Mouse (Mus musculus) B cell, adult 67 days (primary cell): ENCODE data around the gene Vmn1r181. TPM values are rescaled to one million over a fixed set of nuclear protein-coding genes. Genes with fewer than 3 reads are reported as not detected.

Source experiments
- total RNA-seq, 2 experiments: library from RNA; stranded (reverse); gene quantifications; 4 replicates each; pipeline ENCODE4 v1.2.4; 2023

Vmn1r181 gene
- total RNA-seq: not detected

GRCm38 (mm10) chr7:23974315-23974714 lies at the start of gene Vmn1r181:
Gene Vmn1r181 (plus strand): TSS chr7:23974615.

GRCm38 (mm10) chr7:23926678-23927077 lies 47.7 kb upstream of the Vmn1r181 start, which contains the start of gene Vmn1r179:
Gene Vmn1r179 (plus strand): TSS chr7:23926978.

GRCm38 (mm10) chr7:23950332-23950731 lies 24.1 kb upstream of the Vmn1r181 start, which contains the start of gene Vmn1r180:
Gene Vmn1r180 (plus strand): TSS chr7:23950632.

GRCm38 (mm10) chr7:24001391-24001790 lies 27.0 kb downstream of the Vmn1r181 start, which contains the start of gene V1rd19:
Gene V1rd19 (plus strand): TSS chr7:24001691.

Other genes with a start within 250 kb of the Vmn1r181 start
- not detected for gene Vmn1r174, start 222.3 kb upstream of the Vmn1r181 start, total RNA-seq
- not detected for gene Vmn1r175, start 164.0 kb upstream of the Vmn1r181 start, total RNA-seq
- gene Vmn1r176, start 137.2 kb upstream of the Vmn1r181 start, total RNA-seq: not detected
- not detected for gene Vmn1r177, start 108.2 kb upstream of the Vmn1r181 start, total RNA-seq
- not detected for gene Vmn1r178, start 82.6 kb upstream of the Vmn1r181 start, total RNA-seq
- not detected for gene Vmn1r179, start 47.6 kb upstream of the Vmn1r181 start, total RNA-seq
- gene Vmn1r180, start 24.0 kb upstream of the Vmn1r181 start, total RNA-seq: not detected
- not detected for gene V1rd19, start 27.1 kb downstream of the Vmn1r181 start, total RNA-seq
- not detected for gene Vmn1r183, start 78.6 kb downstream of the Vmn1r181 start, total RNA-seq
- gene Zfp180, start 107.3 kb downstream of the Vmn1r181 start, total RNA-seq: 10 to 100 TPM; 29.0 to 34.1 TPM
- 1 to 10 TPM; 3.0 to 3.7 TPM for gene Zfp112, start 137.7 kb downstream of the Vmn1r181 start, total RNA-seq
- gene Zfp235, start 159.6 kb downstream of the Vmn1r181 start, total RNA-seq: 1 to 10 TPM; 8.0 to 9.7 TPM
- under 1 TPM in 1 of 2 experiments, not detected in 1; 0.15 TPM for gene Zfp114, start 200.4 kb downstream of the Vmn1r181 start, total RNA-seq
- gene Zfp111, start 236.8 kb downstream of the Vmn1r181 start, total RNA-seq: under 1 TPM in 1 of 2 experiments, not detected in 1; 0.35 TPM